Mouse (Mus musculus) spleen, adult 2 months (tissue): ENCODE measurements at regions not wholly inside any gene's neighbourhood (a gene's known extent, or its start where the extent isn't known, plus 50 kb on each side); places are given as distances from the start of the nearest gene placed in this dataset.

Source experiments
- CTCF ChIP-seq: fragments of 200-500 bp; IDR thresholded peaks from 2 replicates; pipeline ENCODE4 v1.5.1; 2011; ENCODE audit warnings: mild to moderate bottlenecking, inconsistent platforms; ENCODE audit not compliant: insufficient read depth, insufficient read length, insufficient replicate concordance; ENCODE audit errors: extremely low read depth
- POLR2A ChIP-seq: fragments of 200-500 bp; IDR thresholded peaks from 2 replicates; pipeline ENCODE4 v1.6.1; 2011; ENCODE audit warnings: low read depth, low read length, inconsistent platforms

DNA sequence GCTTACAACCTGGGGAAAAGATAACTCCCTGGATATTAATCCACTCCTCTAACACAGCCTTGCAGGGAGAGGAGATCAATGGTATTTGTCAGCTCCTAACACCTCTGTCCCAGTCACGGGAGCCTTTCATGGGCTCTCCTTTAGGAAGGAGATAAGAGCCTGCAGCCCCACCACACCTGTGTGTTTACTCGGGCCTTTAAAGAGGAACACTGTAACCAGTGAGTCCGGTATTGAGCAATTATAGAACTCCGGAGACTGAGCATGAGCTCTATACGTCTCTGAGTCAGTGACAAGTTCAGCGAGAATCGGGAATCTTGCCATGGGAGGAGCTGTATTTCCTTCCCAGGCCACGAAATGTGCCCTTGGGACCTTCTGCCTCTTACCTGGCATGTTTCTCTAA lies 178.5 kb upstream of the A230072I06Rik start:
- TF ChIP-seq CTCF (no peak), POLR2A (no peak)
